Mouse (Mus musculus): ENCODE measurements around the gene Cgas. TPM values are rescaled to one million over a fixed set of nuclear protein-coding genes. Genes with fewer than 3 reads are reported as not detected.

Cgas gene
- total RNA-seq, 2 experiments from 2014 or later = 0.39 to 0.86 TPM

- DNase-seq (ENCODE audit: low spot score in 2 of 2) = no peak
- intact Hi-C loops (cut with DNase I) = no loop called here
These were observed 30.6 kb upstream of the Cgas start for GRCm38 (mm10) chr9:78473588-78473987.

- intact Hi-C loops (cut with DNase I) = no loop called here
- DNase-seq (ENCODE audit: low spot score in 2 of 2) = no peak
These were observed 22.7 kb upstream of the Cgas start for GRCm38 (mm10) chr9:78465725-78466124.

- no peak for DNase-seq (ENCODE audit: low spot score in 2 of 2)
- intact Hi-C loops (cut with DNase I) = no loop called here
These were observed 20.3 kb upstream of the Cgas start for GRCm38 (mm10) chr9:78463337-78463736.

GRCm38 (mm10) chr9:78457026-78457425, 14.0 kb upstream of the Cgas start:
- intact Hi-C loops (cut with DNase I) = no loop called here
- no peak for DNase-seq (ENCODE audit: low spot score in 2 of 2)

- intact Hi-C loops (cut with DNase I) = no loop called here
- no peak for DNase-seq (ENCODE audit: low spot score in 2 of 2)
These were observed 8.3 kb upstream of the Cgas start for GRCm38 (mm10) chr9:78451382-78451781.

GRCm38 (mm10) chr9:78450404-78450803, 7.4 kb upstream of the Cgas start:
- intact Hi-C loops (cut with DNase I) = no loop called here

GRCm38 (mm10) chr9:78447973-78448873, 5.2 kb upstream of the Cgas start, which contains the start of the genes Mto1 and Gm17324:
Gene Mto1 (plus strand): TSS chr9:78448208.
Gene Gm17324 (minus strand): TSS chr9:78448786.
- DNase-seq (ENCODE audit: low spot score in 2 of 2) = peak; percentile 89

More at GRCm38 (mm10) chr9:78450404-78450803, 7.4 kb upstream of the Cgas start:
- no peak for DNase-seq (ENCODE audit: low spot score in 2 of 2)

GRCm38 (mm10) chr9:78447606-78447972, 4.6 kb upstream of the Cgas start:
- intact Hi-C loops (cut with DNase I) = no loop called here

More at GRCm38 (mm10) chr9:78447973-78448873, 5.2 kb upstream of the Cgas start, which contains the start of the genes Mto1 and Gm17324:
- intact Hi-C loops (cut with DNase I) = no loop called here

GRCm38 (mm10) chr9:78442237-78442578, 829 bp downstream of the Cgas start:
- intact Hi-C loops (cut with DNase I) = no loop called here
- DNase-seq (ENCODE audit: low spot score in 2 of 2) = no peak

More at GRCm38 (mm10) chr9:78447606-78447972, 4.6 kb upstream of the Cgas start:
- no peak for DNase-seq (ENCODE audit: low spot score in 2 of 2)

- no peak for DNase-seq (ENCODE audit: low spot score in 2 of 2)
- intact Hi-C loops (cut with DNase I) = no loop called here
These were observed 3.6 kb downstream of the Cgas start for GRCm38 (mm10) chr9:78439426-78439825.

- intact Hi-C loops (cut with DNase I) = no loop called here
- DNase-seq (ENCODE audit: low spot score in 2 of 2) = no peak
These were observed 10.6 kb downstream of the Cgas start for GRCm38 (mm10) chr9:78432471-78432870.

- DNase-seq (ENCODE audit: low spot score in 2 of 2) = no peak
- intact Hi-C loops (cut with DNase I) = no loop called here
These were observed 12.6 kb downstream of the Cgas start for GRCm38 (mm10) chr9:78430486-78430885.

- no peak for DNase-seq (ENCODE audit: low spot score in 2 of 2)
- intact Hi-C loops (cut with DNase I) = no loop called here
These were observed 13.5 kb downstream of the Cgas start for GRCm38 (mm10) chr9:78429551-78429950.

- intact Hi-C loops (cut with DNase I) = no loop called here
- DNase-seq (ENCODE audit: low spot score in 2 of 2) = no peak
These were observed 14.1 kb downstream of the Cgas start for GRCm38 (mm10) chr9:78428870-78429432.

GRCm38 (mm10) chr9:78428185-78428584, 14.9 kb downstream of the Cgas start:
- intact Hi-C loops (cut with DNase I) = no loop called here
- no peak for DNase-seq (ENCODE audit: low spot score in 2 of 2)

GRCm38 (mm10) chr9:78427362-78427781, 15.7 kb downstream of the Cgas start:
- intact Hi-C loops (cut with DNase I) = no loop called here
- no peak for DNase-seq (ENCODE audit: low spot score in 2 of 2)

GRCm38 (mm10) chr9:78401596-78401995, 41.4 kb downstream of the Cgas start:
- DNase-seq (ENCODE audit: low spot score in 2 of 2) = no peak
- intact Hi-C loops (cut with DNase I) = no loop called here

GRCm38 (mm10) chr9:78400570-78400969, 42.5 kb downstream of the Cgas start:
- intact Hi-C loops (cut with DNase I) = no loop called here
- no peak for DNase-seq (ENCODE audit: low spot score in 2 of 2)

- intact Hi-C loops (cut with DNase I) = no loop called here
- no peak for DNase-seq (ENCODE audit: low spot score in 2 of 2)
These were observed 46.5 kb downstream of the Cgas start for GRCm38 (mm10) chr9:78396517-78396916.

- peak in 1 of 2 experiments; percentile 31 for DNase-seq (ENCODE audit: low spot score in 2 of 2)
- intact Hi-C loops (cut with DNase I) = no loop called here
These were observed 47.2 kb downstream of the Cgas start, which contains the start of gene Ddx43 for GRCm38 (mm10) chr9:78395630-78396351. Gene Ddx43 (plus strand): TSS chr9:78395777.
